Mouse (Mus musculus) bone marrow, adult 2 months (tissue): ENCODE data around the gene Zfp423. TPM values are rescaled to one million over a fixed set of nuclear protein-coding genes. Genes with fewer than 3 reads are reported as not detected.

ENCODE experiments used
- H3K27ac ChIP-seq: fragments of 200-500 bp; 2 replicates; pipeline ENCODE4 v1.5.1; 2012; ENCODE audit warnings: low read depth, mild to moderate bottlenecking, control low read depth, inconsistent platforms, low read length; ENCODE audit not compliant: control insufficient read depth, poor library complexity, insufficient read depth
- H3K4me1 ChIP-seq: fragments of 200-500 bp; 2 replicates; pipeline ENCODE4 v1.6.1; 2011; ENCODE audit warnings: low read length; ENCODE audit not compliant: control insufficient read depth, insufficient read depth
- H3K4me3 ChIP-seq: fragments of 200-500 bp; replicated peaks from 2 replicates; pipeline ENCODE3; 2011; ENCODE audit warnings: mild to moderate bottlenecking, low read depth, low read length, control low read depth; ENCODE audit not compliant: control insufficient read depth
- CTCF ChIP-seq: fragments of 200-500 bp; IDR thresholded peaks from 2 replicates; pipeline ENCODE4 v1.5.1; 2011; ENCODE audit warnings: low read length, control low read depth; ENCODE audit not compliant: control insufficient read depth, insufficient read depth
- POLR2A ChIP-seq: fragments of 200-500 bp; IDR thresholded peaks from 2 replicates; pipeline ENCODE4 v1.6.1; 2011; ENCODE audit warnings: low read depth, mild to moderate bottlenecking, control low read depth, low read length, borderline replicate concordance; ENCODE audit not compliant: control insufficient read depth
- WGBS: fragments of 180-500 bp; shearing (Covaris S2); methylation state at CpG from one replicate; pipeline ENCODE4 v1.1.7; 2018; 5-methylcytosine and 5-hydroxymethylcytosine counted together
- polyA plus RNA-seq: library from polyadenylated mRNA; stranded (reverse); fragments of >200 nt; gene quantifications from 2 replicates; pipeline ENCODE4 v1.2.4, GENCODE M21; 2011; ENCODE audit warnings: low replicate concordance; ENCODE audit not compliant: missing spikeins, insufficient read depth, insufficient read length

Zfp423 gene
- polyA plus RNA-seq, 1 experiment = 1.8 TPM

DNA sequence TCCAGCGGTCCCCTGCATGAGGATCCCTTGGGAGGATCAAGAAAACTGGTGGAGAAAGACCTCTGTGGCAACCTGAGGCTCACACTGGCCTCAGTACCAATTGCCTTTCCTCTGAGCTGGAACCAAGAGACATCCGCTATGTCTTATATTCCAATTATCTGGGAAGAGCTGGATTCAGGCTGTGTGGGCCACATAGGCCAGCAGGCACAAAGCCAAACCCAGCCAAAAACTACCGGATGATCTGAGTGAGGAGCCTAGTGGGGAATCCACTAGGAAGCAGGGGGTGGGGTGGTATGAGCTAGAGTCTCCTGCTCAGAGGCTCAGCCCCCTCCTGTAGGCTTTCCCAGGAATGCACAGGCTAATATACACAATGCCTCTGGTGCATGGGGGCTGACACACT, 273.4 kb downstream of the Zfp423 start:
- TF ChIP-seq POLR2A (no peak), CTCF (no peak)
- Histone ChIP-seq H3K4me1 (no peaks in the 10 kb centered on the region), H3K27ac (no peak overlapping the region), H3K4me3 (no peak overlapping the region)
- WGBS = 79% methylated on average over 3 of the region's 3 CpGs

DNA sequence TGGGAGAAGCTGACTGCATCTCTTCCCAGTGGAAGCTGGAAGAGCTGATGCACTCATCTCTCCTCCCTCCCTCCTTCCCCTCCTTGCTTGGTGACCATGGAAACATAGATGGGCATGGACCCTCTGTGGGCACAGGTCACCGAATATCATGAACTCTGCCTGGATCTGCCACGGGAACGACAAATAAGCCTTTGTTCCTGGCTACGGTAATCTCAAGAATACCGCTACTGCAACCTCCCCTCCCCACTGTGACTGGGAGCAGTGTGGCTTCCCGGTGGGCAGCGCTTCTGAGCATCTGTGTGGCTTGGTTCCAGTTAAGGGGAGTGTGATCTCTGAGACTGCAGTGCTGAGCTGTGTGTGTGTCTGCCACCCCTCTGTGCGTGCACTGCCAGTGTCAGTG, 274.0 kb downstream of the Zfp423 start:
- H3K4me1 ChIP-seq = no peaks in the 10 kb centered on the region

DNA sequence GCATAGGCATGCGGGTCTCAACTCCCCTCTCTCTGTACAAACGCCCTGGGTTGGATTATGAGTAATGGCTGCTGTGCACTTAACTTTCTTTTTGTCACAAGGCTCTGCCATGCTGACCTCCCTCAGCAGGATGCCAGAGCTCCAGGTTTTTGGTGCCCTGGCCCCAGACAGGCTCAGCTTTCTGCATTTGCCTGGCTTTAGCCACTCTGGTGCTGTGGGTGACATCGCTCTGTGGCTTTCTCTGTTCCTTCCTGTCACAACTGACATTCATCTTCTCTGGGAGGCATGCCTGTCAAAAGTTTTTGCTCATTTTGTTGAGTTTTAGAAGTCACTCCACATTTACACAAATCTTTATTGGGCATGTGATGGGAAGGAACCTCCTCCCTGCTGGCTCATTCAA, 277.3 kb downstream of the Zfp423 start:
- TF ChIP-seq CTCF (no peak), POLR2A (no peak)
- Histone ChIP-seq H3K4me3 (no peak overlapping the region), H3K27ac (no peak overlapping the region), H3K4me1 (no peaks in the 10 kb centered on the region)
- WGBS = 36% methylated on average over 3 of the region's 3 CpGs

More for the DNA sequence above, 274.0 kb downstream of the Zfp423 start:
- TF ChIP-seq POLR2A = no peak
- no peak for TF ChIP-seq CTCF
- Histone ChIP-seq H3K27ac (no peak overlapping the region), H3K4me3 (no peak overlapping the region)
- WGBS = 74% methylated on average over 8 of the region's 8 CpGs

GRCm38 (mm10) chr8:87680034-87680433, 279.4 kb downstream of the Zfp423 start:
- Histone ChIP-seq H3K4me1 (no peaks in the 10 kb centered on the region), H3K27ac (no peak overlapping the region), H3K4me3 (no peak overlapping the region)
- 58% methylated on average over 3 of the region's 3 CpGs for WGBS
- TF ChIP-seq POLR2A (no peak), CTCF (no peak)

- WGBS = 89% methylated on average over 11 of the region's 11 CpGs
- no peak for TF ChIP-seq CTCF
- Histone ChIP-seq H3K27ac (no peak overlapping the region), H3K4me3 (no peak overlapping the region), H3K4me1 (no peaks in the 10 kb centered on the region)
Observed at GRCm38 (mm10) chr8:87679431-87680003, 279.9 kb downstream of the Zfp423 start.

DNA sequence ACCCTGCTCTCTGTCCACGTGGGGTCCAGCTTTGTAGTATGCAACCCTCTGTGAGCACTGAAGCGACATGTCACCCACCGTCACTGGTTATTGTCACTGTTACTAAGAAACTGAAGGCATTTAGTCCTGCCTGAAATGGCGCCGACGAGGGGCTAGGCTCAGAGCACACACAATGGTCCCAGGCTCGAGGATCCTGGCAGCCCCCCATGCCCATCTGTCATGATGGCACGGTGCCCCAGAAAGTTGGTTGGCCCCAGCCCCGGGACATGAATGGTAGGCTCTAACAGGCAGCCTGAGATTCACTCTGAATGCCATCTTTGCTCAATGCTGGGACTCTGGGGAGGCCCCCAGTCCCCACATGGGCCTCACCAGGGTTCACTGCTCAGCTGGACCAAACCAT, 284.0 kb downstream of the Zfp423 start:
- 81% methylated on average over 9 of the region's 9 CpGs for WGBS
- TF ChIP-seq CTCF (no peak), POLR2A (no peak)
- H3K4me1 ChIP-seq = no peaks in the 10 kb centered on the region

GRCm38 (mm10) chr8:87674157-87674556, 285.2 kb downstream of the Zfp423 start:
- H3K4me1 ChIP-seq = no peaks in the 10 kb centered on the region
- TF ChIP-seq POLR2A (no peak), CTCF (no peak)
- H3K4me3 ChIP-seq = no peak overlapping the region
- H3K27ac ChIP-seq = no peak overlapping the region
- 40% methylated on average over 7 of the region's 7 CpGs for WGBS

More for the DNA sequence above, 284.0 kb downstream of the Zfp423 start:
- Histone ChIP-seq H3K27ac (no peak overlapping the region), H3K4me3 (no peak overlapping the region)

DNA sequence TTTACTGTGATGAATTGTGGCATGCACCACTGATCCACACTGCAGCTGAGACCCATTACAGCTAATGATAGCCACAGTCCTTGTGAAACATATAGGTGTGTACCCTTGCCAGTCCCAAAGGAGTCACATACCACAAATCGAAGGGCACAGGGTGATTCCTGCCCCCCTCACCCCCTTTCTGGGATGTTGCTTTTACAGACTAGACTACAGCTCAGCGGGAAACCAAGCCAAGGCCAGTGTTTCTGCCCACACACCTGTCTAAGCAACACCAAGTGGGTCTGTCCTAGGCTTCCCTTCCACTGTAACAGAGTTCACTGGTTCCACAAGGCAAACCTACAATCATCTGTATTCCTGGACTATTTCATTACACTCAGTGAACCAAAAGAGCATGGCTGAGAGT, 287.2 kb downstream of the Zfp423 start:
- 71% methylated on average over 2 of the region's 2 CpGs for WGBS
- no peaks in the 10 kb centered on the region for H3K4me1 ChIP-seq

GRCm38 (mm10) chr8:87671209-87671970, 288.0 kb downstream of the Zfp423 start:
- TF ChIP-seq CTCF (no peak), POLR2A (no peak)
- Histone ChIP-seq H3K27ac (no peak overlapping the region), H3K4me3 (no peak overlapping the region), H3K4me1 (no peaks in the 10 kb centered on the region)
- WGBS = 83% methylated on average over 13 of the region's 13 CpGs

More for the DNA sequence above, 287.2 kb downstream of the Zfp423 start:
- H3K27ac ChIP-seq = no peak overlapping the region
- no peak overlapping the region for H3K4me3 ChIP-seq
- TF ChIP-seq CTCF (no peak), POLR2A (no peak)
